Mouse (Mus musculus): ENCODE measurements around the gene Arcn1. TPM values are rescaled to one million over a fixed set of nuclear protein-coding genes. Genes with fewer than 3 reads are reported as not detected.

The Arcn1 gene
- polyA plus RNA-seq, 1 experiment from 2014 or later, result 169 TPM

GRCm38 (mm10) chr9:44723008-44723407, 44.6 kb downstream of the Arcn1 start:
- H3K27ac ChIP-seq (replicated peaks), result peak overlapping the region; percentile 78
- no peak overlapping the region for H3K4me3 ChIP-seq
- H3K27me3 ChIP-seq (replicated peaks; ENCODE audit: low read depth, poor library complexity, severe bottlenecking), result no peaks in the 10 kb centered on the region
- no peaks in the 10 kb centered on the region for H3K9me3 ChIP-seq
- 48% methylated on average over 7 of the region's 7 CpGs for WGBS
- DNase-seq (ENCODE audit: low spot score), result no peak
- H3K36me3 ChIP-seq (replicated peaks), result peaks cover 32% of the 10 kb centered on the region
- peaks cover 88% of the 10 kb centered on the region for H3K4me1 ChIP-seq

- no peaks in the 10 kb centered on the region for H3K27me3 ChIP-seq (replicated peaks; ENCODE audit: low read depth, poor library complexity, severe bottlenecking)
- peak overlapping the region; percentile 78; the same call in 1 of the 2 replicates for H3K27ac ChIP-seq (replicated peaks)
- H3K36me3 ChIP-seq (replicated peaks), result peaks cover 37% of the 10 kb centered on the region
- no peak overlapping the region for H3K4me3 ChIP-seq
- DNase-seq (ENCODE audit: low spot score), result no peak
- 77% methylated on average over 7 of the region's 7 CpGs for WGBS
- no peaks in the 10 kb centered on the region for H3K9me3 ChIP-seq
- peaks cover 86% of the 10 kb centered on the region for H3K4me1 ChIP-seq
Observed at GRCm38 (mm10) chr9:44722575-44722974, 45.1 kb downstream of the Arcn1 start.

- peaks cover 81% of the 10 kb centered on the region for H3K4me1 ChIP-seq
- no peaks in the 10 kb centered on the region for H3K27me3 ChIP-seq (replicated peaks; ENCODE audit: low read depth, poor library complexity, severe bottlenecking)
- DNase-seq (ENCODE audit: low spot score), result no peak
- peak overlapping the region; percentile 86 for H3K27ac ChIP-seq (replicated peaks)
- peaks cover 43% of the 10 kb centered on the region for H3K36me3 ChIP-seq (replicated peaks)
- no peaks in the 10 kb centered on the region for H3K9me3 ChIP-seq
- WGBS, result 79% methylated on average over 3 of the region's 3 CpGs
- peak overlapping the region; percentile 75 for H3K4me3 ChIP-seq
Observed at GRCm38 (mm10) chr9:44721877-44722186, 45.8 kb downstream of the Arcn1 start.

GRCm38 (mm10) chr9:44721154-44721876, 46.3 kb downstream of the Arcn1 start:
- under 1% methylated on average over 40 of the region's 40 CpGs for WGBS
- peak; percentile 92 for DNase-seq (ENCODE audit: low spot score)
- H3K4me1 ChIP-seq, result peaks cover 76% of the 10 kb centered on the region

GRCm38 (mm10) chr9:44720358-44721153, 47.1 kb downstream of the Arcn1 start:
- Histone ChIP-seq H3K4me1 (peaks cover 69% of the 10 kb centered on the region), H3K27me3 (replicated peaks; ENCODE audit: low read depth, poor library complexity, severe bottlenecking) (no peaks in the 10 kb centered on the region), H3K9me3 (no peaks in the 10 kb centered on the region), H3K27ac (replicated peaks) (peak overlapping the region; percentile 86), H3K4me3 (peak overlapping the region; percentile 75), H3K36me3 (replicated peaks) (peaks cover 46% of the 10 kb centered on the region)
- WGBS, result 25% methylated on average over 9 of the region's 9 CpGs
- DNase-seq (ENCODE audit: low spot score), result peak; percentile 45

More at GRCm38 (mm10) chr9:44721154-44721876, 46.3 kb downstream of the Arcn1 start:
- no peaks in the 10 kb centered on the region for H3K27me3 ChIP-seq (replicated peaks; ENCODE audit: low read depth, poor library complexity, severe bottlenecking)
- peaks cover 43% of the 10 kb centered on the region for H3K36me3 ChIP-seq (replicated peaks)
- peak overlapping the region; percentile 86 for H3K27ac ChIP-seq (replicated peaks)
- H3K4me3 ChIP-seq, result peak overlapping the region; percentile 75
- H3K9me3 ChIP-seq, result no peaks in the 10 kb centered on the region

GRCm38 (mm10) chr9:44719632-44720357, 47.9 kb downstream of the Arcn1 start:
- Histone ChIP-seq H3K27ac (replicated peaks) (peak overlapping the region; percentile 86), H3K27me3 (replicated peaks; ENCODE audit: low read depth, poor library complexity, severe bottlenecking) (no peaks in the 10 kb centered on the region), H3K4me3 (peak overlapping the region; percentile 75), H3K36me3 (replicated peaks) (peaks cover 51% of the 10 kb centered on the region), H3K4me1 (peaks cover 61% of the 10 kb centered on the region), H3K9me3 (no peaks in the 10 kb centered on the region)
- DNase-seq (ENCODE audit: low spot score), result no peak
- 80% methylated on average over 8 of the region's 8 CpGs for WGBS

GRCm38 (mm10) chr9:44718937-44719631, 48.6 kb downstream of the Arcn1 start:
- H3K27me3 ChIP-seq (replicated peaks; ENCODE audit: low read depth, poor library complexity, severe bottlenecking), result no peaks in the 10 kb centered on the region
- WGBS, result 83% methylated on average over 12 of the region's 12 CpGs
- H3K27ac ChIP-seq (replicated peaks), result no peak overlapping the region
- H3K36me3 ChIP-seq (replicated peaks), result peaks cover 54% of the 10 kb centered on the region
- no peak for DNase-seq (ENCODE audit: low spot score)
- H3K9me3 ChIP-seq, result no peaks in the 10 kb centered on the region
- peak overlapping the region; percentile 75; the same call in 1 of the 2 replicates for H3K4me3 ChIP-seq
- peaks cover 54% of the 10 kb centered on the region for H3K4me1 ChIP-seq

GRCm38 (mm10) chr9:44717822-44718242, 49.8 kb downstream of the Arcn1 start:
- Histone ChIP-seq H3K36me3 (replicated peaks) (peaks cover 56% of the 10 kb centered on the region), H3K4me3 (no peak overlapping the region), H3K4me1 (peaks cover 41% of the 10 kb centered on the region)

GRCm38 (mm10) chr9:44716997-44717821, 50.4 kb downstream of the Arcn1 start:
- Histone ChIP-seq H3K4me1 (peaks cover 35% of the 10 kb centered on the region), H3K36me3 (replicated peaks) (peaks cover 63% of the 10 kb centered on the region), H3K4me3 (no peak overlapping the region), H3K27me3 (replicated peaks; ENCODE audit: low read depth, poor library complexity, severe bottlenecking) (no peaks in the 10 kb centered on the region), H3K27ac (replicated peaks) (no peak overlapping the region), H3K9me3 (no peaks in the 10 kb centered on the region)
- DNase-seq (ENCODE audit: low spot score), result no peak
- WGBS, result 85% methylated on average over 6 of the region's 6 CpGs

More at GRCm38 (mm10) chr9:44717822-44718242, 49.8 kb downstream of the Arcn1 start:
- no peak for DNase-seq (ENCODE audit: low spot score)
- Histone ChIP-seq H3K9me3 (no peaks in the 10 kb centered on the region), H3K27ac (replicated peaks) (no peak overlapping the region), H3K27me3 (replicated peaks; ENCODE audit: low read depth, poor library complexity, severe bottlenecking) (no peaks in the 10 kb centered on the region)
- WGBS, result 85% methylated on average over 10 of the region's 10 CpGs

GRCm38 (mm10) chr9:44715705-44716362, 51.8 kb downstream of the Arcn1 start:
- Histone ChIP-seq H3K27me3 (replicated peaks; ENCODE audit: low read depth, poor library complexity, severe bottlenecking) (no peaks in the 10 kb centered on the region), H3K27ac (replicated peaks) (no peak overlapping the region), H3K4me3 (no peak overlapping the region), H3K4me1 (peaks cover 23% of the 10 kb centered on the region), H3K36me3 (replicated peaks) (peaks cover 76% of the 10 kb centered on the region), H3K9me3 (no peaks in the 10 kb centered on the region)
- DNase-seq (ENCODE audit: low spot score), result no peak
- WGBS, result 95% methylated on average over 29 of the region's 29 CpGs

GRCm38 (mm10) chr9:44715109-44715508, 52.5 kb downstream of the Arcn1 start:
- Histone ChIP-seq H3K4me1 (peaks cover 16% of the 10 kb centered on the region), H3K27ac (replicated peaks) (no peak overlapping the region), H3K4me3 (no peak overlapping the region), H3K27me3 (replicated peaks; ENCODE audit: low read depth, poor library complexity, severe bottlenecking) (no peaks in the 10 kb centered on the region), H3K36me3 (replicated peaks) (peaks cover 84% of the 10 kb centered on the region), H3K9me3 (no peaks in the 10 kb centered on the region)
- no peak for DNase-seq (ENCODE audit: low spot score)
- WGBS, result 91% methylated on average over 17 of the region's 17 CpGs

Data from embryonic facial prominence, embryonic 10.5 days (tissue).